Mouse (Mus musculus) midbrain, embryonic 16.5 days (tissue): ENCODE results near the gene Add3. TPM values are rescaled to one million over a fixed set of nuclear protein-coding genes. Genes with fewer than 3 reads are reported as not detected.
"Not testable (repeated sequence)": the region's sequence is repeated elsewhere in the genome, so short reads cannot be mapped to it uniquely, and the experiment has no call there.

Experiments used
- ATAC-seq: fragments of 200-750 bp; cut with Nextera tagmentation; 2 replicates; pipeline ENCODE4 v1.8.0; 2017; ENCODE audit warnings: moderate TSS enrichment
- H3K27ac ChIP-seq: fragments of 300-500 bp; sonication (generic); 2 replicates; pipeline ENCODE4 v1.5.1; 2014; ENCODE audit warnings: mild to moderate bottlenecking, low read length, mixed read lengths
- H3K27me3 ChIP-seq: fragments of 300-500 bp; sonication (generic); 2 replicates; pipeline ENCODE4 v1.6.1; 2014; ENCODE audit warnings: low read depth, low read length, mixed read lengths; ENCODE audit not compliant: control insufficient read depth, insufficient read depth
- H3K36me3 ChIP-seq: fragments of 300-500 bp; sonication (generic); 2 replicates; pipeline ENCODE4 v1.6.1; 2014; ENCODE audit warnings: mild to moderate bottlenecking, low read length, moderate library complexity, mixed read lengths; ENCODE audit not compliant: control insufficient read depth, insufficient read depth
- H3K4me1 ChIP-seq: fragments of 300-500 bp; sonication (generic); 2 replicates; pipeline ENCODE4 v1.6.1; 2014; ENCODE audit warnings: mild to moderate bottlenecking, low read length, mixed read lengths; ENCODE audit not compliant: control insufficient read depth, insufficient read depth
- H3K4me2 ChIP-seq: fragments of 300-500 bp; sonication (generic); 2 replicates; pipeline ENCODE4 v1.6.1; 2014; ENCODE audit warnings: mild to moderate bottlenecking, low read length, mixed read lengths
- H3K4me3 ChIP-seq: fragments of 300-500 bp; sonication (generic); 2 replicates; pipeline ENCODE4 v1.5.1; 2014; ENCODE audit warnings: low read depth, mild to moderate bottlenecking, low read length, moderate library complexity, mixed read lengths
- H3K9ac ChIP-seq: fragments of 300-500 bp; sonication (generic); 2 replicates; pipeline ENCODE4 v1.6.1; 2014; ENCODE audit warnings: low read depth, low read length, mixed read lengths
- H3K9me3 ChIP-seq: fragments of 300-500 bp; sonication (generic); replicated peaks from 2 replicates; pipeline ENCODE4 v1.6.1; 2014; ENCODE audit warnings: mild to moderate bottlenecking, low read length, mixed read lengths; ENCODE audit not compliant: control insufficient read depth, poor library complexity, severe bottlenecking
- WGBS: fragments of 180-500 bp; shearing (Covaris S2); extraction: QIAGEN DNeasy Blood & Tissue Kit; methylation state at CpG from one replicate; pipeline ENCODE4 v1.1.7; 2014; 5-methylcytosine and 5-hydroxymethylcytosine counted together
- polyA plus RNA-seq: library from polyadenylated mRNA; unstranded; fragments of >200 nt; fragmentation: Nextera tagmentation; extraction: Ambion mirVana; gene quantifications from 2 replicates; pipeline ENCODE4 v1.2.1, GENCODE M21; 2015

The Add3 gene
- polyA plus RNA-seq, 1 experiment from 2014 or later: 35.7 TPM

- WGBS: 86% methylated on average over 7 of the region's 7 CpGs
- ATAC-seq: no peak
Observed at GRCm38 (mm10) chr19:53208830-53209229, 68.6 kb downstream of the Add3 start.

GRCm38 (mm10) chr19:53210251-53210650 lies 70.0 kb downstream of the Add3 start:
- Histone ChIP-seq H3K27me3 (no peaks in the 10 kb centered on the region), H3K4me2 (no peak overlapping the region), H3K36me3 (no peaks in the 10 kb centered on the region), H3K4me1 (no peaks in the 10 kb centered on the region), H3K27ac (no peak overlapping the region), H3K4me3 (no peak overlapping the region), H3K9ac (no peak overlapping the region), H3K9me3 (no peaks in the 10 kb centered on the region)
- 79% methylated on average over 2 of the region's 2 CpGs for WGBS
- ATAC-seq: no peak

More at GRCm38 (mm10) chr19:53208830-53209229, 68.6 kb downstream of the Add3 start:
- no peak overlapping the region for H3K9ac ChIP-seq
- no peaks in the 10 kb centered on the region for H3K27me3 ChIP-seq
- H3K4me2 ChIP-seq: no peak overlapping the region
- no peak overlapping the region for H3K4me3 ChIP-seq
- H3K27ac ChIP-seq: no peak overlapping the region
- H3K4me1 ChIP-seq: no peaks in the 10 kb centered on the region
- no peaks in the 10 kb centered on the region for H3K9me3 ChIP-seq
- H3K36me3 ChIP-seq: no peaks in the 10 kb centered on the region

GRCm38 (mm10) chr19:53215352-53215751 lies 75.1 kb downstream of the Add3 start:
- Histone ChIP-seq H3K9me3 (no peaks in the 10 kb centered on the region), H3K4me2 (no peak overlapping the region), H3K27me3 (no peaks in the 10 kb centered on the region), H3K4me1 (no peaks in the 10 kb centered on the region), H3K36me3 (no peaks in the 10 kb centered on the region), H3K27ac (no peak overlapping the region), H3K4me3 (no peak overlapping the region), H3K9ac (no peak overlapping the region)
- WGBS: 93% methylated on average over 2 of the region's 2 CpGs
- no peak for ATAC-seq

GRCm38 (mm10) chr19:53216761-53217538 lies 76.7 kb downstream of the Add3 start:
- Histone ChIP-seq H3K4me3 (no peak overlapping the region), H3K4me2 (no peak overlapping the region), H3K36me3 (no peaks in the 10 kb centered on the region), H3K27me3 (no peaks in the 10 kb centered on the region), H3K27ac (no peak overlapping the region), H3K9ac (no peak overlapping the region), H3K9me3 (no peaks in the 10 kb centered on the region), H3K4me1 (no peaks in the 10 kb centered on the region)
- ATAC-seq: no peak
- 91% methylated on average over 18 of the region's 18 CpGs for WGBS

- Histone ChIP-seq H3K27ac (no peak overlapping the region), H3K4me2 (no peak overlapping the region)
- 87% methylated on average over 8 of the region's 8 CpGs for WGBS
Observed at GRCm38 (mm10) chr19:53217837-53218236, 77.6 kb downstream of the Add3 start.

GRCm38 (mm10) chr19:53219305-53219704 lies 79.1 kb downstream of the Add3 start:
- Histone ChIP-seq H3K4me2 (no peak overlapping the region), H3K4me3 (no peak overlapping the region), H3K9me3 (no peaks in the 10 kb centered on the region), H3K4me1 (no peaks in the 10 kb centered on the region), H3K9ac (no peak overlapping the region), H3K27ac (no peak overlapping the region), H3K27me3 (no peaks in the 10 kb centered on the region), H3K36me3 (no peaks in the 10 kb centered on the region)
- ATAC-seq: no peak
- WGBS: 76% methylated on average over 3 of the region's 3 CpGs

More at GRCm38 (mm10) chr19:53217837-53218236, 77.6 kb downstream of the Add3 start:
- Histone ChIP-seq H3K36me3 (no peaks in the 10 kb centered on the region), H3K9me3 (no peaks in the 10 kb centered on the region), H3K4me3 (no peak overlapping the region), H3K4me1 (no peaks in the 10 kb centered on the region), H3K9ac (no peak overlapping the region), H3K27me3 (no peaks in the 10 kb centered on the region)
- no peak for ATAC-seq

- H3K27me3 ChIP-seq: no peaks in the 10 kb centered on the region
- no peaks in the 10 kb centered on the region for H3K9me3 ChIP-seq
- ATAC-seq: no peak
Observed at GRCm38 (mm10) chr19:53221186-53221585, 80.9 kb downstream of the Add3 start.

GRCm38 (mm10) chr19:53225249-53226070 lies 85.2 kb downstream of the Add3 start:
- not testable (repeated sequence) for H3K4me1 ChIP-seq, H3K4me2 ChIP-seq, H3K4me3 ChIP-seq, ATAC-seq, H3K36me3 ChIP-seq, H3K9me3 ChIP-seq, H3K27ac ChIP-seq, H3K9ac ChIP-seq, H3K27me3 ChIP-seq
- 93% methylated on average over 2 of the region's 2 CpGs for WGBS

More at GRCm38 (mm10) chr19:53221186-53221585, 80.9 kb downstream of the Add3 start:
- Histone ChIP-seq H3K27ac (no peak overlapping the region), H3K4me1 (no peaks in the 10 kb centered on the region), H3K4me3 (no peak overlapping the region), H3K9ac (no peak overlapping the region), H3K4me2 (no peak overlapping the region), H3K36me3 (no peaks in the 10 kb centered on the region)
- 94% methylated on average over 3 of the region's 3 CpGs for WGBS

- Histone ChIP-seq H3K4me1 (no peaks in the 10 kb centered on the region), H3K27me3 (no peaks in the 10 kb centered on the region), H3K4me3 (no peak overlapping the region), H3K36me3 (no peaks in the 10 kb centered on the region), H3K9me3 (no peaks in the 10 kb centered on the region), H3K9ac (no peak overlapping the region), H3K27ac (no peak overlapping the region), H3K4me2 (no peak overlapping the region)
- ATAC-seq: no peak
- WGBS: 89% methylated on average over 13 of the region's 13 CpGs
Observed at GRCm38 (mm10) chr19:53226651-53227050, 86.4 kb downstream of the Add3 start.
